Mouse (Mus musculus) forebrain, embryonic 16.5 days (tissue): ENCODE results near the gene Lmntd1. TPM values are rescaled to one million over a fixed set of nuclear protein-coding genes. Genes with fewer than 3 reads are reported as not detected.

Experiments used
- ATAC-seq: fragments of 200-750 bp; cut with Nextera tagmentation; 2 replicates; pipeline ENCODE4 v1.8.0; 2017; ENCODE audit warnings: mild to moderate bottlenecking, moderate library complexity
- H3K27ac ChIP-seq: fragments of 300-500 bp; sonication (generic); 2 replicates; pipeline ENCODE4 v1.5.1; 2014; ENCODE audit warnings: low read length, control low read depth
- H3K27me3 ChIP-seq: fragments of 300-500 bp; sonication (generic); replicated peaks from 2 replicates; pipeline ENCODE4 v1.6.1; 2014; ENCODE audit warnings: low read length; ENCODE audit not compliant: control insufficient read depth, insufficient read depth
- H3K36me3 ChIP-seq: fragments of 300-500 bp; sonication (generic); 2 replicates; pipeline ENCODE4 v1.6.1; 2014; ENCODE audit not compliant: control insufficient read depth, insufficient read depth
- H3K4me1 ChIP-seq: fragments of 300-500 bp; sonication (generic); replicated peaks from 2 replicates; pipeline ENCODE4 v1.6.1; 2014; ENCODE audit warnings: low read length; ENCODE audit not compliant: control insufficient read depth, insufficient read depth
- H3K4me2 ChIP-seq: fragments of 300-500 bp; sonication (generic); 2 replicates; pipeline ENCODE4 v1.6.1; 2014; ENCODE audit warnings: mild to moderate bottlenecking, low read length, control low read depth
- H3K4me3 ChIP-seq: fragments of 300-500 bp; sonication (generic); replicated peaks from 2 replicates; pipeline ENCODE4 v1.5.1; 2014; ENCODE audit warnings: mild to moderate bottlenecking, low read length, control low read depth
- H3K9ac ChIP-seq: fragments of 300-500 bp; sonication (generic); replicated peaks from 2 replicates; pipeline ENCODE4 v1.6.1; 2014; ENCODE audit warnings: low read depth, low read length, control low read depth
- H3K9me3 ChIP-seq: fragments of 300-500 bp; sonication (generic); 2 replicates; pipeline ENCODE4 v1.6.1; 2016; ENCODE audit warnings: low read length; ENCODE audit not compliant: control insufficient read depth
- WGBS: fragments of 180-500 bp; shearing (Covaris S2); extraction: QIAGEN DNeasy Blood & Tissue Kit; methylation state at CpG from one replicate; pipeline ENCODE4 v1.1.7; 2014; 5-methylcytosine and 5-hydroxymethylcytosine counted together
- polyA plus RNA-seq: library from polyadenylated mRNA; unstranded; fragments of >200 nt; fragmentation: Nextera tagmentation; extraction: Ambion mirVana; gene quantifications from 2 replicates; pipeline ENCODE4 v1.2.1, GENCODE M21; 2015

Lmntd1 gene
- polyA plus RNA-seq: 0.70 and 0.73 TPM in 2 replicates

DNA sequence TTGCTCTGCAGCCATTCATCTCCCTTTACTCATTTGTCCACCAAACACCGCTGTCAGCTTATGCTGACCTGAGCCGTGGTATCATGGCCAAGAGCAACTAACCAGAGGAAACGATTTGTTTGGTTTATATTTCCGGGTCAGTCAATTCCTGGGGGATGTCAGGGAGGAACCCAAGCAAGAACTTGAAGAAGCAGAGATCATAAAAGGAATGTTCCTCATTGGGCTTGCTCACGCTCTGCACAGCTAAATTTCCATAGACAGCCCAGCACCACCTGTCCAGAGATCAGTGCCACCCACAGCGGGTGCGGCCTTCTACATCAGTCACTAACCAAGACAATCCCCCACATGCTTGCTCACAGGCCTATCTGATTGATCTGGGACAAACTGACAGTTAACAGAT is at the start of gene Lmntd1:
Lmntd1 (minus strand) TSS at position 101 of the 400 bp plus-strand sequence.
- Histone ChIP-seq H3K4me2 (no peak within 1 kb of the TSS), H3K9me3 (no peaks in the 10 kb centered on the region), H3K4me3 (no peak within 1 kb of the TSS), H3K27me3 (no peaks in the 10 kb centered on the region), H3K9ac (no peak within 1 kb of the TSS), H3K4me1 (no peaks in the 10 kb centered on the region), H3K27ac (no peak within 1 kb of the TSS), H3K36me3 (no peaks in the 10 kb centered on the region)
- ATAC-seq: no peak
- 91% methylated on average over 7 of the region's 7 CpGs for WGBS

DNA sequence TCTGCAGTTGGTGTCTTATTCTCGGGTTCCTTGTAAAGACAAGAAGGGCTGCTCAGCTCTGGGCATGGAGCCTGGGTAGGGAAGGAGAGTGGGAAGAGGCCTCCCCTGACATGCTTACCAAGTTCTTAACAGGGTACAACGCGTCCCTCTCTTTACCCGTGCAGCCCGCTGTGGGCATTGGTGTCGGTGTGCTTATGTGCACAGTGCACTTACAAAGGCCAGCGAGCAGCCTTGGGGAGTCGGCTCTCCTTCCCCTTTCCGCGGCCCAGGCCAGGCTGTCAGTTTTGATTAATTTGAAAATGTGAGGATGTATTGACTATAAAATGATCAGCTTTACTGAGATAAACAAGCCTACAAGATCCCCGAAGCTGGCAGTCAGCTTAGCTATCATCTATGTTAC is 46.8 kb upstream of the Lmntd1 start:
- ATAC-seq: no peak
- Histone ChIP-seq H3K27ac (no peak overlapping the region), H3K27me3 (no peaks in the 10 kb centered on the region), H3K4me3 (no peak overlapping the region), H3K9ac (no peak overlapping the region), H3K36me3 (no peaks in the 10 kb centered on the region), H3K4me1 (no peaks in the 10 kb centered on the region), H3K4me2 (no peak overlapping the region), H3K9me3 (no peaks in the 10 kb centered on the region)
- 90% methylated on average over 11 of the region's 11 CpGs for WGBS

DNA sequence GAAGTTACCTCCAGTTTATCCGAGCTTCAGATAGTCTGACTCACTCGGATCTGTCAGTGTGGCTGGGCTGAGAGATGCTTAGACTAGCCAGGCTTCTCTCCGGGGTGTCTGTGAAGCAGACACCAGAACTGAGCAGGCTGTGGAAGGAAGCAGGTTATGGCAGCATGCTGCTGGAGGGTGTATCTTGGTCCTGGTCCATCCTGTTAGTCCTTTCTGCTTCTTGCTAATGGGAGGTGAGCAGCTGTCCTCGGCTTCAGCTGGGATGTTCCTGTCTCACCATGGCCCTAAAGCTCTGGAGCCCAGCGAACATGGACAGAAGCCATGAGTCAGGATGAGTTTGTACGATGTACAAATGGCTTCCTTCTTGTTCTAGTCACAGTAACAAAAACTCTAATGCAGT is 45.0 kb upstream of the Lmntd1 start:
- Histone ChIP-seq H3K36me3 (no peaks in the 10 kb centered on the region), H3K9ac (no peak overlapping the region), H3K4me3 (no peak overlapping the region), H3K4me1 (0 out of 2 replicates have a peak, but pooled peaks cover 2% of the 10 kb centered on the region), H3K27me3 (no peaks in the 10 kb centered on the region), H3K9me3 (no peaks in the 10 kb centered on the region), H3K27ac (no peak overlapping the region), H3K4me2 (no peak overlapping the region)
- no peak for ATAC-seq
- WGBS: 74% methylated on average over 6 of the region's 6 CpGs

DNA sequence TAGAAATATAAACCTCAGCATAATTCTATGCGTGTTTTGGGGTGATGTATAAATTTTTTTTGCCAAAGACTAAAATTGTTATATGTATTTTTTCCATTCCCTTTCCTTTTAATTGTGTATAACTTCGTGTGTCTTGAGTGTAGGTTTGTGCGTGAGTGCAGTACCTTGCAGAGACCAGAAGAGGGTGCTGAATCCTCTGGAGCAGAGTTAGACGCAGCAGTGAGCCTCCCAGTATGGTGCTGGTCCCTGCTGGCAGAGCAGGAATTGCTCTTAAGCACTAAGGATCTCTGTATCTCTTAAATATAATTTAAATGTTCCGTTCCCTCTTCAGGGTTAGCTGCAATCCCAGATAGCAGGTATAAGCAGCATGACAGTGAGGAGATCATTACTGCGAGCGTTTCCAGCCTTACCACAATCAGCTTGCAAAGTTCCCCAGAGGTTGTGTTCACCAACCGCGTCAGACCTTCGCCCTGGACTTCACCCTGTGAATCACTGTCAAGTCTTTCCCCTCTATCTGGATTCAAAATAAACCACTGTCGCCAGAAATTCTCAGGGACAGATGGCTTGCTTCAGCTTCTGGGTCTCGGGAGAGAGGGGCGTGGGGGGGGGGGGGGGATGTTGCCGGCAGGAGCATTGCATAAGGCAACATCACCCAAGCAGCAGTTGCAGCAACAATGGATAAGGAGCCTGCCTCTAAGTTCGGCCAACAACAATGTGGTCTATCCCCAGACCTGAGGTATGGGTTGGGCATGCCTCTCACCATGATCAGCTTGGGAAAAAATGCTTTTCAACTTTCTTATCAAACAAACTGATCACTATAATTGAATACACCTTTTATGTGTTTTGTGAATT is 42.8 kb upstream of the Lmntd1 start:
- Histone ChIP-seq H3K9me3 (no peaks in the 10 kb centered on the region), H3K36me3 (no peaks in the 10 kb centered on the region), H3K27me3 (no peaks in the 10 kb centered on the region), H3K9ac (no peak overlapping the region), H3K27ac (no peak overlapping the region), H3K4me1 (0 out of 2 replicates have a peak, but pooled peaks cover 4% of the 10 kb centered on the region), H3K4me3 (no peak overlapping the region), H3K4me2 (no peak overlapping the region)
- 81% methylated on average over 15 of the region's 15 CpGs for WGBS
- no peak for ATAC-seq

DNA sequence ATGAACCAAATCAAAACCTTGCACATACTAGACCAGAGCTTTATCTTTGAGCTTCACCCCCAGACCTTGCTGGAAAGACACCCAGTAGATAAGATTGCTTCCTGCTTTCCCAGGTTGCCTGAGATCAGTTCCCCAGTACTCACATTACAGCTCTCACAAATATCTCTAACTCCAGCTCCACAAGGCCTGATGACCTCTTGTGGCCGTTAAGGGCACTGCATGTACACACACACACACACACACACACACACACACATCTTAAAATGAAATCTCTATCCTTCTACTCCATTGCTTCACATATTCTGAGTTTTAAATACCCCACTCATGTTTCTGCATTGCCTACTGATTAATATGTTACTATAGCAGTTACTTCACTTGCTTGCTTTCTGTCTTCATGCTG is 41.6 kb upstream of the Lmntd1 start:
- H3K4me2 ChIP-seq: no peak overlapping the region
- no peak overlapping the region for H3K27ac ChIP-seq
- H3K36me3 ChIP-seq: no peaks in the 10 kb centered on the region
- peaks cover 1% of the 10 kb centered on the region; the same call in 1 of the 2 replicates for H3K9me3 ChIP-seq
- no peak overlapping the region for H3K9ac ChIP-seq
- no peak overlapping the region for H3K4me3 ChIP-seq
- H3K4me1 ChIP-seq: 0 out of 2 replicates have a peak, but pooled peaks cover 4% of the 10 kb centered on the region
- H3K27me3 ChIP-seq: no peaks in the 10 kb centered on the region
- WGBS: 100% methylated on average over 1 of the region's 1 CpGs
- ATAC-seq: no peak

DNA sequence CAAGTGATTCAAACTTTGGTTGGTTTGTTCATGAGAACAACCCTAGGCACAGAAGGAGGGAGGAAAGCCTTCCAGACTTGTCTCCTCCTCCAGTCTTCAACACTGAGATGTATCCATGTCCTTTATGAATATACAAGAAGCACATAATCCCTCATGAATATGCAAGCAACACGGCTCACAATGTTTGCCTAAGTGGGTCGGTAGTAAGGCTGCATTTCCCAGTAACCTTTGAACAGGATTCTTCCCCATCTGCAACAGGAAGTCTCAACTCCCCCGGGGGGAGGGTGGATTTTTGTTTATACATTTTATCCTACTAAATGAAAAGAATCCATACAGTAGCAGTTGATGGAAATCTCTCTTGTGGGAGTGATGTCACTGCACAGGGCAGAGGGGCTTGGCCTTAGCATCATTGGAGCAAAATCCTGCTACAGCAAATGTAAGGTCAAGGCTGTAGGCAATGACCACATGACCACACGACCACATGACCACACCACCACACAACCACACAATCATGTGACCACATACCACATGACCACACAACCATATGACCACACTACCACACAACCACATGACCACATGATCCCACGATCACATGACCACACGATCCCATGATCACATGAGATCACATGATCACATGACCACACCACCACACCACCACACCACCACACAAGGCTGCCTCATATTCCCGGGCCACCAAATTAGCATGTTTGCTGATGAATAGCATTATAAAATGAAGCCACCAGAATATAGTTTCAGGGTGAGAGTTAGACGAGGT is 40.1 kb upstream of the Lmntd1 start:
- Histone ChIP-seq H3K27me3 (no peaks in the 10 kb centered on the region), H3K4me1 (0 out of 2 replicates have a peak, but pooled peaks cover 4% of the 10 kb centered on the region), H3K4me2 (no peak overlapping the region), H3K9ac (no peak overlapping the region), H3K27ac (no peak overlapping the region), H3K4me3 (no peak overlapping the region), H3K9me3 (peaks cover 2% of the 10 kb centered on the region; the same call in 1 of the 2 replicates), H3K36me3 (no peaks in the 10 kb centered on the region)
- WGBS: 69% methylated on average over 8 of the region's 8 CpGs
- ATAC-seq: peak; percentile 72

DNA sequence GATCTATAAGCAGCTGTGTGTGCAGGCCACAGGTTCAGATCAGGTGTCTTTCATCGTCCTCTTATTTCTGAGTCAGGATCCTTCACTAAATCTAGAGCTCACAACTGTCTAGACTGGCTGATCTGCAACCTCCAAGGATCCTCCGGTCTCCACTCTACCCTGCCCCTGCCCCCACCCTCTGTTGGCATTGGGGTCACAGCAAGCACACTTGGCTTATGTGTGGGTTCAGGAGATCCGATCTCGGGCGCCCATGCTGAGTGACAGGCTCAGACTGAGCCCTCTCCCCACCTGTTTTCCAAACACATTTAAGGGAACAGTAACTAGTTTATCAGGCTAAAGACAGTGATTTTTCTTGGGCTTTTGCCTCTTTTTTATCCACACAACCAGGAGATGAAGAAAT is 39.5 kb upstream of the Lmntd1 start:
- Histone ChIP-seq H3K4me1 (0 out of 2 replicates have a peak, but pooled peaks cover 4% of the 10 kb centered on the region), H3K4me2 (no peak overlapping the region), H3K27ac (no peak overlapping the region), H3K36me3 (no peaks in the 10 kb centered on the region), H3K9ac (no peak overlapping the region), H3K9me3 (peaks cover 2% of the 10 kb centered on the region; the same call in 1 of the 2 replicates), H3K27me3 (no peaks in the 10 kb centered on the region), H3K4me3 (no peak overlapping the region)
- 71% methylated on average over 5 of the region's 5 CpGs for WGBS
- no peak for ATAC-seq

DNA sequence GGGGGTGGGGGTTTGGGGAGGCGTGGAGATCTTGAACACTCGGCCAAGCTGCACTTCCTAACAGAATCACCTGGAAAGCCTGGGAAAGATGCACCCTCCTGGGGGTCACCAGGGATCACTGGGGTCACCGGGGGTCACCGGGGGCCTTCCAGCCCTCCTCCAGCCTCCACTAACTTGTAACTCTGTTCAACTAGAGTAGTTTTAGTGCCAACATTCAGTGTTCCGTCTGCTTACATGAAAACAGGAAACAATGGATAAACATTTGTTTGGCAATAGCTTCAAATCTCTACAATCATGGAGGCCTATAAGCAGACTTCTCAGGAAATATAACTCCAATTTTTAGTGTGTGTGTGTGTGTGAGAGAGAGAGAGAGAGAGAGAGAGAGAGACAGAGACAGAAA is 38.9 kb upstream of the Lmntd1 start:
- no peak overlapping the region for H3K4me3 ChIP-seq
- 84% methylated on average over 5 of the region's 5 CpGs for WGBS
- H3K27ac ChIP-seq: no peak overlapping the region
- no peak for ATAC-seq
- H3K4me2 ChIP-seq: no peak overlapping the region
- no peaks in the 10 kb centered on the region for H3K36me3 ChIP-seq
- H3K9ac ChIP-seq: no peak overlapping the region
- H3K9me3 ChIP-seq: peaks cover 2% of the 10 kb centered on the region; the same call in 1 of the 2 replicates
- 0 out of 2 replicates have a peak, but pooled peaks cover 4% of the 10 kb centered on the region for H3K4me1 ChIP-seq
- no peaks in the 10 kb centered on the region for H3K27me3 ChIP-seq

DNA sequence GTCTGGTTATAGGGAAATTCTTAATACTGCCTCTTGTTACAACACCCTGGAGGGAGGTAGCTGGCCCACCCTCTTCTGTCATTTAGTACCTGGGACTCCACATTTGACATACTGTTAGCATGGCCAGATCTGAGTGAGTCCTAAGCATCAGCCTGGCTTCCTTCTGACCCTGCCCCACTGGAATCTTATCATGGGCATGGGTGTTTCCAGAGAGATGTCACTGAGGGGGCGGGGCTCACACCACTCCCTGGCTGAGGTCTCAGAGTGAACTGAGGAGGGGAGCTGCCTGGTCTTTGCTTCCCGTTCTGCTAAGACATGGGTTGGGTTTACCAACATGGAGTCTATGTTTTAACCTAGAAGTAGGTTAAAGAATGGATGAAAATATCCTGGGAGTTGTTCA is 37.9 kb upstream of the Lmntd1 start:
- WGBS: 90% methylated on average over 2 of the region's 2 CpGs
- ATAC-seq: no peak
- H3K4me3 ChIP-seq: no peak overlapping the region
- H3K4me1 ChIP-seq: 0 out of 2 replicates have a peak, but pooled peaks cover 4% of the 10 kb centered on the region
- no peak overlapping the region for H3K9ac ChIP-seq
- H3K9me3 ChIP-seq: peaks cover 2% of the 10 kb centered on the region; the same call in 1 of the 2 replicates
- no peaks in the 10 kb centered on the region for H3K36me3 ChIP-seq
- no peak overlapping the region for H3K4me2 ChIP-seq
- no peak overlapping the region for H3K27ac ChIP-seq
- no peaks in the 10 kb centered on the region for H3K27me3 ChIP-seq
